Mouse (Mus musculus) B cell, adult 2 months (primary cell): ENCODE measurements at regions not wholly inside any gene's neighbourhood (a gene's known extent, or its start where the extent isn't known, plus 50 kb on each side); places are given as distances from the start of the nearest gene placed in this dataset.
"Not testable (repeated sequence)": the region's sequence is repeated elsewhere in the genome, so short reads cannot be mapped to it uniquely, and the experiment has no call there.

Source experiments
- DNase-seq, 2 experiments: peaks; one replicate each; pipeline ENCODE4 v3.0.0; 2022

- DNase-seq: no peak
Measured at GRCm38 (mm10) chr13:74969244-74969643, 120.4 kb upstream of the Pcsk1 start.

GRCm38 (mm10) chr13:74955876-74956275, 133.8 kb upstream of the Pcsk1 start:
- no peak for DNase-seq

- DNase-seq: not testable (repeated sequence)
Measured at GRCm38 (mm10) chr13:74913655-74914054, 105.0 kb upstream of the Cast start.

GRCm38 (mm10) chr13:74903213-74904055, 94.8 kb upstream of the Cast start:
- DNase-seq: no peak

- no peak for DNase-seq
Measured at GRCm38 (mm10) chr13:74889859-74890469, 81.4 kb upstream of the Cast start.

GRCm38 (mm10) chr13:74867720-74868119, 59.1 kb upstream of the Cast start:
- DNase-seq: no peak

GRCm38 (mm10) chr13:74864000-74864399, 55.4 kb upstream of the Cast start:
- no peak for DNase-seq

- peak in 1 of 2 experiments; percentile 1 for DNase-seq
Measured at GRCm38 (mm10) chr13:74861373-74861970, 52.9 kb upstream of the Cast start.
